ENCODE assay signal across 8 mouse cellular contexts in genomic region chr4:109343909-109344308, GRCm38 (mm10).
A peak's percentile ranks its signal among the peaks of the same experiment; 100 is the strongest.
DNase-seq lines count a peak whose midpoint lies in the region; ATAC-seq and TF ChIP-seq lines count a peak whose summit lies in the region.

No protein-coding gene starts in this region.

- WGBS in kidney, adult 2 months = 64% methylated on average over 5 of the region's 5 CpGs
- 75% methylated on average over 5 of the region's 5 CpGs for WGBS in kidney, embryonic 15.5 days
- 73% methylated on average over 5 of the region's 5 CpGs for WGBS in lung, postnatal 0 days

- no peaks in the 10 kb centered on the region for H3K27me3 ChIP-seq in kidney, adult 2 months (replicated peaks; ENCODE audit: control insufficient read depth, insufficient read depth, low read length)
- H3K27me3 ChIP-seq in kidney, embryonic 15.5 days = no peaks in the 10 kb centered on the region
- no peaks in the 10 kb centered on the region for H3K27me3 ChIP-seq in lung, postnatal 0 days (replicated peaks; ENCODE audit: insufficient read depth, low read length)

- H3K4me3 ChIP-seq in kidney, adult 2 months (ENCODE audit: insufficient read depth, low read depth, low read length) = no peak overlapping the region
- no peak overlapping the region for H3K4me3 ChIP-seq in kidney, embryonic 15.5 days (replicated peaks)
- H3K4me3 ChIP-seq in left cerebral cortex, adult 2 months = peak overlapping the region; percentile 59
- H3K4me3 ChIP-seq in lung, postnatal 0 days (ENCODE audit: low read depth, low read length) = no peak overlapping the region

- TF ChIP-seq CTCF in kidney, adult 2 months (conservative IDR thresholded peaks at IDR 0.05; ENCODE audit: insufficient read depth, insufficient read length, low read depth, low read length) = no peak
- TF ChIP-seq CTCF in left cerebral cortex, adult 2 months (IDR thresholded peaks at IDR 0.05) = no peak
- TF ChIP-seq CTCF in lung, postnatal 0 days (IDR thresholded peaks at IDR 0.05) = no peak

- DNase-seq in kidney, adult 2 months = peak; percentile 21
- peak; percentile 17 to 70 for DNase-seq in frontal cortex, adult 2 months (ENCODE audit: extremely low spot score in 1 of 2, low spot score in 1 of 2)
- DNase-seq in left cerebral cortex, adult 2 months (ENCODE audit: extremely low spot score in 1 of 2, low spot score in 2 of 2) = peak; percentile 50 to 54
- DNase-seq in right cerebral cortex, postnatal 10 days (ENCODE audit: low spot score in 2 of 2) = peak; percentile 45 to 64
- DNase-seq in natural killer cell, adult 2 months (ENCODE audit: low spot score in 2 of 2) = no peak
- no peak for DNase-seq in lung, postnatal 0 days (ENCODE audit: low spot score)
- DNase-seq in heart, adult 18-20 months = no peak

- H3K4me2 ChIP-seq in kidney, embryonic 15.5 days = no peak overlapping the region
- no peak overlapping the region for H3K4me2 ChIP-seq in lung, postnatal 0 days (replicated peaks; ENCODE audit: low read depth, low read length)

- no peak overlapping the region for H3K27ac ChIP-seq in kidney, adult 2 months (ENCODE audit: insufficient read depth, low read depth, low read length)
- H3K27ac ChIP-seq in kidney, embryonic 15.5 days = no peak overlapping the region
- peak overlapping the region; percentile 86 for H3K27ac ChIP-seq in left cerebral cortex, adult 2 months
- no peak overlapping the region for H3K27ac ChIP-seq in lung, postnatal 0 days (ENCODE audit: low read length)

- no peak for TF ChIP-seq EP300 in lung, postnatal 0 days (IDR thresholded peaks at IDR 0.05)

- no peaks in the 10 kb centered on the region for H3K36me3 ChIP-seq in kidney, adult 2 months (ENCODE audit: control insufficient read depth, insufficient read depth, low read length)
- H3K36me3 ChIP-seq in kidney, embryonic 15.5 days = no peaks in the 10 kb centered on the region
- H3K36me3 ChIP-seq in lung, postnatal 0 days (ENCODE audit: insufficient read depth, low read length) = no peaks in the 10 kb centered on the region

- no peak for TF ChIP-seq POLR2A in kidney, adult 2 months (IDR thresholded peaks at IDR 0.05; ENCODE audit: low read depth, low read length)

- intact Hi-C loops in left cerebral cortex, adult 2 months (cut with DNase I) = no loop called here

- H3K9me3 ChIP-seq in kidney, embryonic 15.5 days (replicated peaks) = no peaks in the 10 kb centered on the region
- H3K9me3 ChIP-seq in lung, postnatal 0 days (ENCODE audit: low read length) = no peaks in the 10 kb centered on the region

- ATAC-seq in kidney, embryonic 15.5 days (replicated peaks; ENCODE audit: low FRiP score) = no peak
- ATAC-seq in lung, postnatal 0 days = no peak

- no peak overlapping the region for H3K9ac ChIP-seq in kidney, embryonic 15.5 days
- H3K9ac ChIP-seq in lung, postnatal 0 days (replicated peaks; ENCODE audit: low read depth) = no peak overlapping the region

- H3K4me1 ChIP-seq in kidney, adult 2 months (ENCODE audit: control insufficient read depth, insufficient read depth, low read length) = no peaks in the 10 kb centered on the region
- no peaks in the 10 kb centered on the region for H3K4me1 ChIP-seq in kidney, embryonic 15.5 days
- no peaks in the 10 kb centered on the region for H3K4me1 ChIP-seq in lung, postnatal 0 days (ENCODE audit: insufficient read depth, low read depth, low read length)

Comparison
In these comparisons a context has a peak if more than half of its experiments do, and no peak if none do; other contexts are left out.
1. DNase-seq: peak in kidney, adult 2 months (single experiment), frontal cortex, adult 2 months (2 of 2), left cerebral cortex, adult 2 months (2 of 2) and right cerebral cortex, postnatal 10 days (2 of 2); none in natural killer cell, adult 2 months (0 of 2), lung, postnatal 0 days (single experiment) and heart, adult 18-20 months (0 of 2).